Mouse (Mus musculus) hindbrain, embryonic 14.5 days (tissue): ENCODE data around the gene Etfrf1. TPM values are rescaled to one million over a fixed set of nuclear protein-coding genes. Genes with fewer than 3 reads are reported as not detected.

Experiments
- ATAC-seq: fragments of 200-750 bp; cut with Nextera tagmentation; 2 replicates; pipeline ENCODE4 v1.8.0; 2017; ENCODE audit warnings: moderate number of reproducible peaks, mild to moderate bottlenecking, moderate TSS enrichment, moderate library complexity; ENCODE audit not compliant: low FRiP score
- DNase-seq: peaks from one replicate; pipeline ENCODE4 v3.0.0-alpha.2; 2015; ENCODE audit warnings: low spot score
- H3K27ac ChIP-seq: fragments of 300-500 bp; sonication (generic); 2 replicates; pipeline ENCODE4 v1.5.1; 2014; ENCODE audit warnings: mild to moderate bottlenecking, moderate library complexity
- H3K27me3 ChIP-seq: fragments of 300-500 bp; sonication (generic); 2 replicates; pipeline ENCODE4 v1.6.1; 2014; ENCODE audit warnings: mild to moderate bottlenecking, low read length, mixed read lengths; ENCODE audit not compliant: control insufficient read depth, insufficient read depth
- H3K36me3 ChIP-seq: fragments of 300-500 bp; sonication (generic); replicated peaks from 2 replicates; pipeline ENCODE4 v1.6.1; 2014; ENCODE audit not compliant: control insufficient read depth, insufficient read depth
- H3K4me1 ChIP-seq: fragments of 300-500 bp; sonication (generic); replicated peaks from 2 replicates; pipeline ENCODE4 v1.6.1; 2014; ENCODE audit warnings: antibody characterized with exemption, low read length, mixed read lengths; ENCODE audit not compliant: control insufficient read depth, insufficient read depth
- H3K4me2 ChIP-seq: fragments of 300-500 bp; sonication (generic); replicated peaks from 2 replicates; pipeline ENCODE4 v1.6.1; 2014; ENCODE audit warnings: mild to moderate bottlenecking, moderate library complexity
- H3K4me3 ChIP-seq: fragments of 300-500 bp; sonication (generic); replicated peaks from 2 replicates; pipeline ENCODE4 v1.5.1; 2014; ENCODE audit warnings: mild to moderate bottlenecking, low read length
- H3K9ac ChIP-seq: fragments of 300-500 bp; sonication (generic); 2 replicates; pipeline ENCODE4 v1.6.1; 2014
- H3K9me3 ChIP-seq: fragments of 300-500 bp; sonication (generic); 2 replicates; pipeline ENCODE4 v1.6.1; 2016; ENCODE audit warnings: low read length; ENCODE audit not compliant: control insufficient read depth
- WGBS: fragments of 180-500 bp; shearing (Covaris S2); extraction: QIAGEN DNeasy Blood & Tissue Kit; methylation state at CpG from one replicate; pipeline ENCODE4 v1.1.7; 2014; 5-methylcytosine and 5-hydroxymethylcytosine counted together
- polyA plus RNA-seq: library from polyadenylated mRNA; unstranded; fragments of >200 nt; fragmentation: Nextera tagmentation; extraction: Ambion mirVana; gene quantifications from 2 replicates; pipeline ENCODE4 v1.2.1, GENCODE M21; 2014

The Etfrf1 gene
- polyA plus RNA-seq, 1 experiment from 2014 or later: 29.7 TPM

DNA sequence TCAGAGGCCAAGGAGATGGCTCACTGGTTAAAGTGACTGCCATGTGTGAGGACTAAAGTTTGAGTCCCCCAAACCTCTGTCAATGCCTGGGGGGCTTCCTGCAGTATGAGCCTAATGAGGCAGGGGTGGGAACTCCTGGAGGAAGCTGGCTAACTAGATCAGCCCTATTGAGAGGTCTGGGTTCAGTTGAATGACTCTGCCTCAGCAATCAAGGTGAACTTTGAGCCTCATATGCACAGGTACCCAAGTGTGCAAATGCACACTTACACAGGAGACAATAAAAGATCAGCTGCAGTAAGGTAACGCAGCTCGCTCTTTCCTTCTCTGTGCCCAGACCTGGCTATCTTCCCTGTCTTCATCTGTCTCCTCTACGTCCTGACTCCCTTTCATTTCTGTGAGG lies 17.9 kb upstream of the Etfrf1 start:
- Histone ChIP-seq H3K4me2 (no peak overlapping the region), H3K36me3 (no peaks in the 10 kb centered on the region), H3K9me3 (no peaks in the 10 kb centered on the region), H3K4me1 (no peaks in the 10 kb centered on the region), H3K4me3 (no peak overlapping the region), H3K27me3 (no peaks in the 10 kb centered on the region), H3K9ac (no peak overlapping the region), H3K27ac (no peak overlapping the region)
- DNase-seq (no peak), ATAC-seq (no peak)
- whole genome bisulfite sequencing: 92% methylated on average over 3 of the region's 3 CpGs

DNA sequence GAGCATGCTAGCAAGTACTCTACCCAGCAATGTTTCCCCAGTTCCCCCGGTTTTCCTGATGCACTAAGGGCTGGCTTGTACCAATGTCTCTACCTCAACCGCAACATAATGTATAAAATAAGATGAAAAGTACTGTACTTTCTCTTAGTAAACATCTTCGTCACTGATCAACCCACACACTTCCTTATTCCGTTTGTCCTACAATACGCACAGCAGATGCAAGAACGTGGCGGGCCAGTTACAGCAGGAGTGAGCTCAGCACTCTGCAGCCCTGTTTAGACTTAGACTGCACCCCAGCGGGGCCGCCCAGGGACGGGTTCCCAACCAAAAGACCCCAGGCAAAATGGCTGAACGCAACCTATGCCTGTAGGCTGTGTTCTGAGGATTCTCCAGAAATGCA lies 17.5 kb upstream of the Etfrf1 start:
- Histone ChIP-seq H3K27me3 (no peaks in the 10 kb centered on the region), H3K4me2 (no peak overlapping the region), H3K27ac (no peak overlapping the region), H3K4me1 (no peaks in the 10 kb centered on the region), H3K9me3 (no peaks in the 10 kb centered on the region), H3K36me3 (no peaks in the 10 kb centered on the region), H3K9ac (no peak overlapping the region), H3K4me3 (no peak overlapping the region)
- WGBS: 84% methylated on average over 11 of the region's 11 CpGs
- DNase-seq (no peak), ATAC-seq (no peak)

DNA sequence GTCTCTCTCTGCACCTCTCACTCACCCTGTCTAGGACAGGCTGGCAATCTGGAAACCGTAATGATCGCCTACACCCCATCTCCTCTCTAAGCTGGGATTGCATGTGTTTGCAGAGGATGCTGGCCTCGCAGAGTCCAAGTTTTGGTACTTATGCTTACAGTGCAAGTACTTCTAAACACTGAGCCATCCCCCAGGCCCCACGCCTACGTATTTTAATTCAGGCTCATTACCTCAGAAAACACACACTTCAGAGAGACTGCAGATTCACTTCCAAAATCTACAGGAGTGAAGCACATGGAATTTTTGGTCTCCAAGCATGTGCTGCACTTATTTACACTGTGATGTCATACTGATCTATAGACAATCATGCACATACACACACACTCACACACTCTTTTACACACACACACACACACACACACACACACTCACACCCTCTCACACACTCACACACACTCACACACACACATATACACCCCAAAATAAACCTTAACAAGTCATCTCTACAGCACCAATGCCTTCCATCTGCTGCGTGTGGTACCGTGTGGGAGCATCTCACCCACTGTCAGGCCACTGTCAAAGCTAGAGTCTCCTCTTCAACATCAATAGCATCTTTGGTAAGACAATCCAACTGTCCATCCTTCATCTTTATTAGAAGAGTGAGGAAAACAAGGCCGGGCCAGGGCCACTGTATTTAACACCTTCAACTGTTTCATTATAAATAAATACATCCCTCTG lies 12.8 kb upstream of the Etfrf1 start:
- no peaks in the 10 kb centered on the region for H3K4me1 ChIP-seq
- 96% methylated on average over 8 of the region's 8 CpGs for WGBS
- H3K27me3 ChIP-seq: no peaks in the 10 kb centered on the region
- no peaks in the 10 kb centered on the region for H3K9me3 ChIP-seq
- DNase-seq: no peak
- no peak overlapping the region for H3K4me2 ChIP-seq
- H3K36me3 ChIP-seq: no peaks in the 10 kb centered on the region
- H3K9ac ChIP-seq: no peak overlapping the region
- no peak for ATAC-seq
- H3K4me3 ChIP-seq: no peak overlapping the region
- no peak overlapping the region for H3K27ac ChIP-seq

DNA sequence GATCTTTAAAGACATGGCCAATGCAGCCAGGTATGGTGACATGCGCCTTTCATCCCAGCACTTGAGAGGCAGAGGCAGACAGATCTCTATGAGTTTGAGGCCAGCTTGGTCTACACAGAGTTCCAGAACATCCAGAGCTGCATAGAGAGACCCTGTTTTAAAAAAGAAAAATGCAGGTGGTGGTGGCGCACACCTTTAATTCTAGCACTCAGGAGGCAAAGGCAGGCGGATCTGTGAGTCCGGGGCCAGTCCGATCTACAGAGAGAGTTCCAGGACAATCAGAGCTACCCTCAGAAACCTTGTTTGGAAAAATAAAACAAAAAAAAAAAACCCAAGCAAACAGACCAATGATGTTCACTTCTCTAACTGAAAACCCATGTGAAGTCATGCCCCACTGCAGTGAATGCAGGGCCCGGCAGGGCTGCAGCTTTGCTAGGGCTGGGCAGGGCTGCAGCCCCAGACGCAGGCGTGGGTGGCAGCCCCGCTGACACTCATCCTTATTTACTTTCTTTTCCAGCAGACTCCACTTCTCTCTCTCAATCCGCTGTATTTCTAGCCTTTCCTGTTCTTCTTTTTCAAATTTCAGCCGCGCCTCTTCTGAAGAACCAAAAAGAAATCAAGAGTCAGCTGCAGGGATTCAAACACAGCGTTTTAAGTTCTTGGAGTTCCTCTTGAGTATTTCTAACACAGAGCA lies 8.4 kb upstream of the Etfrf1 start:
- ATAC-seq (no peak), DNase-seq (no peak)
- 83% methylated on average over 13 of the region's 13 CpGs for WGBS

DNA sequence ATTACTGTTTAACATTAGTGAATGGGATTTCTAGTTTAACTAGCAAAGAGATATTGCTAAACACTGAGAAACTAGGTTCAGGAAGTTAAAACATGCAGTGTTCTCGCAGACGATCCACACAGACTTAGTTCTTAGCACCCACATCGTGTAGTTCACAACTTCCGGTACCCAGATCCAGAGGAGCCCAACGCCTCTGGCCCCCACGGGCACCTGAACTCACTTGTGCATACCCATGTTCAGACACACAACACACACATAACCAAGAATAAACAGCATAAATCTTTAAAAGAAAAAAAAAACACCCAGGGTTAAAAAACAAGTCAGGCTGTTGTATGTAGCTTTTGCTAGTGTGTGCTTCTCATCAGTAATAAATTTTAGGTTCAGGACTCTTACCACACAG lies 6.5 kb upstream of the Etfrf1 start:
- ATAC-seq: no peak
- Histone ChIP-seq H3K4me3 (no peak overlapping the region), H3K27me3 (no peaks in the 10 kb centered on the region), H3K4me2 (no peak overlapping the region), H3K4me1 (no peaks in the 10 kb centered on the region), H3K36me3 (no peaks in the 10 kb centered on the region), H3K9ac (no peak overlapping the region), H3K27ac (no peak overlapping the region), H3K9me3 (no peaks in the 10 kb centered on the region)
- DNase-seq: no peak
- 94% methylated on average over 6 of the region's 6 CpGs for WGBS

More for the DNA sequence above, 8.4 kb upstream of the Etfrf1 start:
- Histone ChIP-seq H3K9me3 (no peaks in the 10 kb centered on the region), H3K27me3 (no peaks in the 10 kb centered on the region), H3K9ac (no peak overlapping the region), H3K4me2 (no peak overlapping the region), H3K36me3 (no peaks in the 10 kb centered on the region), H3K4me1 (no peaks in the 10 kb centered on the region), H3K4me3 (no peak overlapping the region), H3K27ac (no peak overlapping the region)

DNA sequence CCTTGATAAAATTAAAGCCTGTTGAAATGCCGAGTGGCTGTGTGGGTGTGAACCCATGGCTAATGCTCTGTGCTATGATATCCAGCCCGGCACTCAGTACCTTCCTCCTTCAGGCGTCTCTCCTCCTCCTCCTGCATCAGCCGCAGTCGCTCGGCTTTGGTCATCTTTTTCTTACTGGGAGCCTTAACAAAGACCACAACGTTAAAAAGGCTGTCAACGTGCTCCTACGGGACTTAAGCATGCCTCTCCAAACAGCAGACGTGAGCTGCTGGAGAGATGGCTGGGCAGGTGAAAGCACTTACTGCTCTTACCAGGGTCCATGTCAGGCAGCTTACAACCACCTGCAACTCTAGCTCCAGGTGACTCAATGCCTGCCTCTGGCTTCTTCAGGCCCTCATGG lies 5.8 kb upstream of the Etfrf1 start:
- no peak overlapping the region for H3K9ac ChIP-seq
- WGBS: 72% methylated on average over 10 of the region's 10 CpGs
- H3K4me2 ChIP-seq: no peak overlapping the region
- H3K9me3 ChIP-seq: no peaks in the 10 kb centered on the region
- H3K27ac ChIP-seq: no peak overlapping the region
- no peak overlapping the region for H3K4me3 ChIP-seq
- ATAC-seq (no peak), DNase-seq (no peak)
- H3K36me3 ChIP-seq: no peaks in the 10 kb centered on the region
- H3K27me3 ChIP-seq: no peaks in the 10 kb centered on the region
- H3K4me1 ChIP-seq: 0 out of 2 replicates have a peak, but pooled peaks cover 3% of the 10 kb centered on the region

DNA sequence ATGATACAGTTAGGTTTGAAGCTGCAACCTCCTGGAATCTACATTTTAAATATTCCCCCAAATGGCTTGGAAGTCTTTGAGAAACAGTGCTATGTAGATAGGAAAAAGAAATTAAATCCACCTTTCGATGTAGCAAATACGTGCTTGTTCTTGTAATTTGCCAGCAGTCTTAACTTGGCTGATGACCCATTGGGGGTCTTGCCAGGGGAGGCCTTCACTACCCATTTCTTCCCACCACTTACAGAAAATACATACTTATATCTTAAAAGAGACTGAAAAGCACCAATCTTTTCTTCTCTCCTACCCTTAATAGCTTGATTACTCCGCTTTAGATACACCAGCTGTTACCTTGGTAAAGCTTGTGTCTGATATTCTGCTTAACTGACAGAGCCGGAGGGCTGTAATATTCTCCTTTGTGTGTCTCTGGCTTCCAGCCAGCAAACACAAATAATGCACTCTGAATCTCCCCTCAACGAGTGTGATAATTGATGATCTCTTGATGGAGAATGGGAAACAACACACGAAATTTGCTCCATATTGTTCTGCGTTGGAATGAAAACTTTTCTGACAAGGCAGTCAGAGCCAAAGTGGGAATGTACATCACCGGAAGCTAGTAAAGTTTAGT lies 766 bp upstream of the Etfrf1 start:
- WGBS: 29% methylated on average over 8 of the region's 8 CpGs
- DNase-seq (no peak), ATAC-seq (no peak)
- Histone ChIP-seq H3K27ac (no peak overlapping the region; the same call in 1 of the 2 replicates), H3K9me3 (no peaks in the 10 kb centered on the region), H3K4me3 (peak overlapping the region; percentile 33), H3K4me2 (peak overlapping the region; percentile 59), H3K4me1 (peaks cover 11% of the 10 kb centered on the region), H3K27me3 (no peaks in the 10 kb centered on the region), H3K9ac (0 out of 2 replicates have a peak overlapping the region, but pooled peaks have one; percentile 18), H3K36me3 (peaks cover 6% of the 10 kb centered on the region; the same call in 1 of the 2 replicates)

DNA sequence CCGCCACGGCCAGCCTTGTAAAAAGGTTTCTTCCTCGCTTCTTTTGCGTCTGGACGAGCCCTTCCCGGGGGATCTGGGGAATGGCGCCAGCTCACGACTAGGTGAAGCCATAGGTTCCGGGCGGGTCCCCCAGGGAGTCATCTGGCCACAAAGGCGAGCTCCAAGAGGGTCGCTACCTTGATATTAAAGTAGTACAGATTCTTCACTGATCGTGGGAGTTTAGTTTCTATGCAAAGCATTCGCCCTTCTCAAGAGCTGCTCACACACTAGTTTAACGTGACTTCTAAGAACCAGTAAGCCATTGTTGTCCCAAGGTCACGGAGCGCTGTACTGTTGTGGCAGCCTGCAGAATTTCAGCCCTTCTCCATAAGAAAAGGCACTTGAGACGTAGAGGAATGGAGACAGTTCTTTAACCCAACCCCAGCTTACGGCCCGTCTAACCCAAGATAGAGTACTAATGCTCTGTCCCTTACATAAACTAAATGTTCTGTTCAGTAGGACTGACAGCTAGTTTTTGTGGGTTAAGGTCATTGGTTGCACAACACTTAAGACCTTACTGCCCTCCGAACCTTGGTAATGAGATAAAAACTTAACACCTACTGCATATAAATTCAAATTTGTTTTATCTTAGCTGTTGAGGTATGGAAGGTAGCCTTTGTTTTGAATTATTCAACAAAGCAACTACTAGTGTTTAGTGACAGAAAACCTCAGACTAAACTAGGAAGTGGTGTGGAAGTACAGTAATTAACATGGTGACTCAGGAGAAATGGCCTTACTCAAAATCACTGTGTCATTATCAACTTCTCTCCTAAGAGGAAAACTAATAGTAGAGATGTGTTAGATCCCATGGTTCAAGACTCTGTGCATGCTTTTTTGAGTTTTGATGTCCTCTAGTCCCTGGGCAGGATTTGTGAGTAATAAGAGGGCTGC lies 707 bp downstream of the Etfrf1 start:
- Histone ChIP-seq H3K9ac (peak overlapping the region; percentile 83), H3K4me2 (peak overlapping the region; percentile 74), H3K4me1 (peaks cover 11% of the 10 kb centered on the region), H3K4me3 (peak overlapping the region; percentile 67), H3K36me3 (peaks cover 14% of the 10 kb centered on the region; the same call in 1 of the 2 replicates), H3K27ac (peak overlapping the region; percentile 91), H3K27me3 (no peaks in the 10 kb centered on the region), H3K9me3 (no peaks in the 10 kb centered on the region)
- DNase-seq (no peak), ATAC-seq (peak; percentile 33)
- WGBS: 3% methylated on average over 21 of the region's 21 CpGs
